In the genomic region with DNA sequence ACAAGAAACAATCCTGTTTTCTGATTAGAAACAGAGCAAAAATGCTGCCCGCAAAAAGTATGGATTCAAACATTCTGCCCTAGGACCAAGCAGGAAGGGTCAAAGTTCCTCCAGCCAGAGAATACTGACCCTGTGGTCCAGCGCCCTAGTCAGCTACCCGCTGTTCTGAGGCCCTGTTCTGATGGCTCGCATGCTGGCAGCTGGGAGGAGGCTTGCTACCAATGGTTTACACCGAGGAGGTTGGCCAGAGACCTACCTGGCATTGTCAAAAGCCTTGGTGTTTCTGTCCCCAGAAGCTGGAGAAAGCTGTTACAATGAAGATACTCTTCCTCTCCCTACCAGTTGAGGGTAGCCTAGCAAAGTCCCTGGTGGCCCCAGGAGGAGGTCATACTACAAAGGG, we compare ENCODE assay signal across 8 mouse cellular contexts. TPM values are rescaled to one million over a fixed set of nuclear protein-coding genes. Genes with fewer than 3 reads are reported as not detected.
A peak's percentile ranks its signal among the peaks of the same experiment; 100 is the strongest.
DNase-seq lines count a peak whose midpoint lies in the region; ATAC-seq and TF ChIP-seq lines count a peak whose summit lies in the region.

No protein-coding gene starts in this region.

- H3K4me3 ChIP-seq in gastrocnemius, adult 2 months = peak overlapping the region; percentile 95
- peak overlapping the region; percentile 89 for H3K4me3 ChIP-seq in lung, embryonic 16.5 days (ENCODE audit: low read length)
- peak overlapping the region; percentile 73; the same call in 1 of the 2 replicates for H3K4me3 ChIP-seq in kidney, embryonic 16.5 days (ENCODE audit: low read length)
- no peak overlapping the region for H3K4me3 ChIP-seq in stomach, embryonic 14.5 days (ENCODE audit: low read depth, low read length)

- TF ChIP-seq CTCF in gastrocnemius, adult 2 months (IDR thresholded peaks at IDR 0.05) = no peak

- ATAC-seq in lung, embryonic 16.5 days (ENCODE audit: low read depth) = no peak
- no peak for ATAC-seq in kidney, embryonic 16.5 days (ENCODE audit: low FRiP score, low TSS enrichment)
- ATAC-seq in stomach, embryonic 14.5 days (ENCODE audit: insufficient number of reproducible peaks, insufficient read depth, low FRiP score, low read depth) = no peak
- ATAC-seq in megakaryocyte-erythroid progenitor cell, adult 5-6 weeks (replicated peaks; ENCODE audit: low FRiP score, low TSS enrichment, poor library complexity, severe bottlenecking) = no peak

- peaks cover 70% of the 10 kb centered on the region for H3K4me1 ChIP-seq in lung, embryonic 16.5 days (replicated peaks; ENCODE audit: control insufficient read depth, insufficient read depth, low read length)
- H3K4me1 ChIP-seq in kidney, embryonic 16.5 days (ENCODE audit: insufficient read depth, low read length) = peaks cover 77% of the 10 kb centered on the region
- H3K4me1 ChIP-seq in stomach, embryonic 14.5 days (ENCODE audit: control insufficient read depth, insufficient read depth, low read length) = peaks cover 70% of the 10 kb centered on the region

- intact Hi-C loops in gastrocnemius, adult 2 months (cut with DNase I) = loop anchor here (2.0 kb wide), 1 partner anchor 51 kb away; no protein-coding TSS in a partner anchor
- intact Hi-C loops in gastrocnemius, postnatal 36 days (cut with DNase I) = loop anchor here (2.0 kb wide), 2 partner anchors 47 to 103 kb away; no protein-coding TSS in a partner anchor

- no peak for DNase-seq in gastrocnemius, adult 2 months
- DNase-seq in gastrocnemius, postnatal 36 days = no peak
- no peak for DNase-seq in lung, postnatal 10 days
- no peak for DNase-seq in left cerebral cortex, adult 11 months (ENCODE audit: low spot score)

- no peaks in the 10 kb centered on the region for H3K9me3 ChIP-seq in lung, embryonic 16.5 days (ENCODE audit: control insufficient read depth, low read length)
- H3K9me3 ChIP-seq in kidney, embryonic 16.5 days (ENCODE audit: low read length) = no peaks in the 10 kb centered on the region
- H3K9me3 ChIP-seq in stomach, embryonic 14.5 days (ENCODE audit: control insufficient read depth, low read depth, low read length) = no peaks in the 10 kb centered on the region

- H3K9ac ChIP-seq in lung, embryonic 16.5 days (ENCODE audit: low read length) = peak overlapping the region; percentile 97
- H3K9ac ChIP-seq in kidney, embryonic 16.5 days (replicated peaks; ENCODE audit: low read length) = peak overlapping the region; percentile 92
- no peak overlapping the region for H3K9ac ChIP-seq in stomach, embryonic 14.5 days (replicated peaks; ENCODE audit: low read depth, low read length)

- no peaks in the 10 kb centered on the region for H3K36me3 ChIP-seq in lung, embryonic 16.5 days (ENCODE audit: control insufficient read depth, insufficient read depth, low read length)
- H3K36me3 ChIP-seq in kidney, embryonic 16.5 days (ENCODE audit: insufficient read depth, low read length) = no peaks in the 10 kb centered on the region
- no peaks in the 10 kb centered on the region for H3K36me3 ChIP-seq in stomach, embryonic 14.5 days (ENCODE audit: control insufficient read depth, insufficient read depth, low read length)

- peak overlapping the region; percentile 85 for H3K4me2 ChIP-seq in lung, embryonic 16.5 days (ENCODE audit: low read depth, low read length)
- peak overlapping the region; percentile 68 for H3K4me2 ChIP-seq in kidney, embryonic 16.5 days (replicated peaks; ENCODE audit: low read depth, low read length)
- H3K4me2 ChIP-seq in stomach, embryonic 14.5 days (replicated peaks; ENCODE audit: low read depth, low read length) = peak overlapping the region; percentile 89; the same call in 1 of the 2 replicates

- H3K27me3 ChIP-seq in lung, embryonic 16.5 days (ENCODE audit: control insufficient read depth, insufficient read depth, low read depth, low read length) = no peaks in the 10 kb centered on the region
- no peaks in the 10 kb centered on the region for H3K27me3 ChIP-seq in kidney, embryonic 16.5 days (ENCODE audit: insufficient read depth, low read length)
- no peaks in the 10 kb centered on the region for H3K27me3 ChIP-seq in stomach, embryonic 14.5 days (ENCODE audit: control insufficient read depth, insufficient read depth, low read length)

- WGBS in lung, embryonic 16.5 days = 67% methylated on average over 5 of the region's 5 CpGs
- 61% methylated on average over 5 of the region's 5 CpGs for WGBS in kidney, embryonic 16.5 days
- WGBS in stomach, embryonic 14.5 days = 70% methylated on average over 5 of the region's 5 CpGs

- H3K27ac ChIP-seq in gastrocnemius, adult 2 months = peak overlapping the region; percentile 97
- no peak overlapping the region for H3K27ac ChIP-seq in lung, embryonic 16.5 days (ENCODE audit: low read length)
- no peak overlapping the region for H3K27ac ChIP-seq in kidney, embryonic 16.5 days (ENCODE audit: low read length)
- H3K27ac ChIP-seq in stomach, embryonic 14.5 days (ENCODE audit: low read length) = no peak overlapping the region

RNA-seq across cellular contexts. Expression of a gene that starts 3.8 kb away (rescaled TPM):
- total RNA-seq in gastrocnemius, adult 2 months (2021) = 10 to 100 TPM; 61.7 to 75.3 TPM
- 10 to 100 TPM; 46.3 to 56.9 TPM for total RNA-seq in gastrocnemius, postnatal 36 days (2021)
- polyA plus RNA-seq in lung, embryonic 16.5 days (2015; fragmentation: Nextera tagmentation; extraction: Ambion mirVana) = 18.0 and 19.5 TPM in 2 replicates
- polyA plus RNA-seq in kidney, embryonic 16.5 days (2015; fragmentation: Nextera tagmentation; extraction: Ambion mirVana) = 27.8 and 27.9 TPM in 2 replicates
- 16.5 and 17.3 TPM in 2 replicates for polyA plus RNA-seq in stomach, embryonic 14.5 days (2014; fragmentation: Nextera tagmentation; extraction: Ambion mirVana)
- 14.1 and 19.7 TPM in 2 replicates for total RNA-seq in megakaryocyte-erythroid progenitor cell, adult 5-6 weeks (2014; fragmentation: Nextera tagmentation)
- total RNA-seq in megakaryocyte-erythroid progenitor cell, adult 5-6 weeks (2017) = 11.9 and 15.9 TPM in 2 replicates
